Comparison of ENCODE assay signal across 8 mouse cellular contexts in the genomic region with DNA sequence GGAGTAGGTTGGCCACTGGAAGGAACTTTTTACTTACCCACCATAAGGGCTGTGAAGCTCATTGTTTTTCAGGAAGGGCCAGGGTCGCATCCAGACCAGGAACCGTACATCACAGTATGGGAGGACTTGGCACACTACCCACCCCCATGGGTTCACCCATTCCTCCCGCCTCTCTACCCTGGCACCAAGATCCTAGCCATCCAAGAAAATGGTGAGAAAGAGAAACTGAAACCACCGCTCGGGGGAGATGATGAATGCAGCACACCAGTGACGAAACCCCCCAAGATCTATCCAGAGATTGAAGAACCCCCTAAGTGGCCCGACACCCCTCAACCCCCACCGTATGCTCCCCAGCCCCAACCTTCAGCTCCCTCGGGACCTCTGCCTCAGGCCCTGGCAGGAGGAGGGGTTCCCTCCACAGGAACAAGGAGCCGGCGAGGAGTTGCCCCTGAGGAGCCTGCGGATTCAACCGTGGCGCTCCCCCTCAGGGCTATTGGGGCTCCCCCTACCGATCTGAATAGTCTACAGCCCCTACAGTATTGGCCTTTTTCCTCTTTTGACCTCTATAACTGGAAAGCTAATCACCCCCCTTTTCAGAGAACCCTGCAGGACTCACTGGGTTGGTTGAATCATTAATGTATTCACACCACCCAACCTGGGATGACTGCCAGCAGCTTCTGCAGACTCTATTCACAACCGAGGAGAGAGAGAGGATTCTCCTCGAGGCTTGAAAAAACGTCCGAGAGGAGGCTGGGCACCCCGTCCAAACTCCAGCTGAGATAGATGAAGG. TPM values are rescaled to one million over a fixed set of nuclear protein-coding genes. Genes with fewer than 3 reads are reported as not detected.
DNase-seq lines count a peak whose midpoint lies in the region.

No protein-coding gene starts in this region.

- DNase-seq in Muller cell, postnatal 12 days (ENCODE audit: inconsistent ontology term) = peak; percentile 53
- DNase-seq in cerebellum, adult 11 months = peak; percentile 9
- peak; percentile 23 to 24 for DNase-seq in cerebellum, postnatal 36 days
- DNase-seq in heart, adult 11 months = peak; percentile 74
- DNase-seq in kidney, postnatal 25 days = peak; percentile 87
- peak; percentile 35 to 36 for DNase-seq in layer of hippocampus, postnatal 36 days
- DNase-seq in lung, postnatal 10 days = peak; percentile 41
- peak; percentile 78 for DNase-seq in right cerebral cortex, postnatal 4 days

RNA-seq across cellular contexts. Expression of gene Dyrk1b, which starts 39.9 kb away (rescaled TPM):
- 10 to 100 TPM; 45.7 to 52.4 TPM for total RNA-seq in layer of hippocampus, postnatal 36 days (2021)

RNA-seq across cellular contexts. Expression of gene Eid2, which starts 48.5 kb away (rescaled TPM):
- total RNA-seq in layer of hippocampus, postnatal 36 days (2021) = 10 to 100 TPM; 52.9 to 60.9 TPM

RNA-seq across cellular contexts. Expression of gene Fbl, which starts 49.6 kb away (rescaled TPM):
- 10 to 100 TPM; 48.3 to 55.8 TPM for total RNA-seq in layer of hippocampus, postnatal 36 days (2021)

RNA-seq across cellular contexts. Expression of gene Eid2b, which starts 58.4 kb away (rescaled TPM):
- total RNA-seq in layer of hippocampus, postnatal 36 days (2021) = 10 to 100 TPM; 36.5 to 36.8 TPM

Comparison
In these comparisons a context has a peak if more than half of its experiments do, and no peak if none do; other contexts are left out.
1. Peak in every context shown above with its lines: DNase-seq.
2. DNase-seq: peak in every context shown above with its lines; median percentile 87 in kidney, postnatal 25 days; 78 in right cerebral cortex, postnatal 4 days; 74 in heart, adult 11 months; 53 in Muller cell, postnatal 12 days; 41 in lung, postnatal 10 days; 36 in layer of hippocampus, postnatal 36 days; 24 in cerebellum, postnatal 36 days; 9 in cerebellum, adult 11 months.